Mouse (Mus musculus): ENCODE measurements around the gene Cyp46a1. TPM values are rescaled to one million over a fixed set of nuclear protein-coding genes. Genes with fewer than 3 reads are reported as not detected.
A peak's percentile ranks its signal among the peaks of the same experiment; 100 is the strongest.

Gene Cyp46a1
- polyA plus RNA-seq, 1 experiment from 2014 or later = 32.2 TPM

- WGBS = 52% methylated on average over 6 of the region's 6 CpGs
- H3K27me3 ChIP-seq = no peaks in the 10 kb centered on the region
- H3K9ac ChIP-seq = no peak overlapping the region
- no peak overlapping the region for H3K4me2 ChIP-seq
- no peak overlapping the region for H3K4me3 ChIP-seq
- no peak overlapping the region for H3K27ac ChIP-seq (replicated peaks)
- no peak for ATAC-seq (ENCODE audit: low FRiP score, low read depth)
- no peaks in the 10 kb centered on the region for H3K36me3 ChIP-seq
- H3K9me3 ChIP-seq = no peaks in the 10 kb centered on the region
- peaks cover 18% of the 10 kb centered on the region for H3K4me1 ChIP-seq (replicated peaks)
Measured at GRCm38 (mm10) chr12:108303778-108304365, 30.3 kb upstream of the Cyp46a1 start.

- H3K9me3 ChIP-seq = no peaks in the 10 kb centered on the region
- no peak overlapping the region for H3K27ac ChIP-seq (replicated peaks)
- no peak for ATAC-seq (ENCODE audit: low FRiP score, low read depth)
- H3K4me3 ChIP-seq = no peak overlapping the region
- H3K27me3 ChIP-seq = no peaks in the 10 kb centered on the region
- no peak overlapping the region for H3K4me2 ChIP-seq
- H3K4me1 ChIP-seq (replicated peaks) = peaks cover 18% of the 10 kb centered on the region
- WGBS = 76% methylated on average over 8 of the region's 8 CpGs
- H3K9ac ChIP-seq = no peak overlapping the region
- no peaks in the 10 kb centered on the region for H3K36me3 ChIP-seq
Measured at GRCm38 (mm10) chr12:108305172-108305571, 29.0 kb upstream of the Cyp46a1 start.

GRCm38 (mm10) chr12:108305812-108306794 lies 28.1 kb upstream of the Cyp46a1 start, which contains the start of gene Hhipl1:
Hhipl1 (plus strand) TSS chr12:108306270.
- H3K36me3 ChIP-seq = no peaks in the 10 kb centered on the region
- peaks cover 18% of the 10 kb centered on the region for H3K4me1 ChIP-seq (replicated peaks)
- 0 out of 2 replicates have a peak within 1 kb of the TSS, but pooled peaks have one; percentile 39 for H3K27ac ChIP-seq (replicated peaks)
- H3K27me3 ChIP-seq = no peaks in the 10 kb centered on the region
- peak within 1 kb of the TSS; percentile 98 for H3K4me2 ChIP-seq
- peak within 1 kb of the TSS; percentile 58 for H3K4me3 ChIP-seq
- peak within 1 kb of the TSS; percentile 75 for H3K9ac ChIP-seq
- H3K9me3 ChIP-seq = no peaks in the 10 kb centered on the region
- 6% methylated on average over 62 of the region's 67 CpGs for WGBS
- ATAC-seq (ENCODE audit: low FRiP score, low read depth) = peak; percentile 49; the same call in 1 of the 2 replicates

GRCm38 (mm10) chr12:108307553-108307952 lies 26.6 kb upstream of the Cyp46a1 start:
- Histone ChIP-seq H3K9ac (no peak overlapping the region), H3K27me3 (no peaks in the 10 kb centered on the region), H3K4me3 (no peak overlapping the region), H3K27ac (replicated peaks) (no peak overlapping the region), H3K4me2 (peak overlapping the region; percentile 98; the same call in 1 of the 2 replicates), H3K4me1 (replicated peaks) (peaks cover 18% of the 10 kb centered on the region), H3K9me3 (no peaks in the 10 kb centered on the region), H3K36me3 (no peaks in the 10 kb centered on the region)
- 30% methylated on average over 14 of the region's 14 CpGs for whole genome bisulfite sequencing
- ATAC-seq (ENCODE audit: low FRiP score, low read depth) = no peak

- WGBS = 77% methylated on average over 16 of the region's 16 CpGs
- no peak overlapping the region for H3K4me2 ChIP-seq
Measured at GRCm38 (mm10) chr12:108308363-108308856, 25.8 kb upstream of the Cyp46a1 start.

GRCm38 (mm10) chr12:108309116-108309794 lies 24.9 kb upstream of the Cyp46a1 start:
- Histone ChIP-seq H3K4me1 (replicated peaks) (peaks cover 18% of the 10 kb centered on the region), H3K27me3 (no peaks in the 10 kb centered on the region), H3K9me3 (no peaks in the 10 kb centered on the region), H3K36me3 (no peaks in the 10 kb centered on the region), H3K27ac (replicated peaks) (no peak overlapping the region), H3K9ac (no peak overlapping the region), H3K4me2 (no peak overlapping the region), H3K4me3 (no peak overlapping the region)
- WGBS = 73% methylated on average over 7 of the region's 8 CpGs
- no peak for ATAC-seq (ENCODE audit: low FRiP score, low read depth)

More at GRCm38 (mm10) chr12:108308363-108308856, 25.8 kb upstream of the Cyp46a1 start:
- peaks cover 18% of the 10 kb centered on the region for H3K4me1 ChIP-seq (replicated peaks)
- H3K4me3 ChIP-seq = no peak overlapping the region
- no peak for ATAC-seq (ENCODE audit: low FRiP score, low read depth)
- no peaks in the 10 kb centered on the region for H3K9me3 ChIP-seq
- no peak overlapping the region for H3K9ac ChIP-seq
- H3K27me3 ChIP-seq = no peaks in the 10 kb centered on the region
- no peaks in the 10 kb centered on the region for H3K36me3 ChIP-seq
- no peak overlapping the region for H3K27ac ChIP-seq (replicated peaks)

GRCm38 (mm10) chr12:108310041-108310440 lies 24.1 kb upstream of the Cyp46a1 start:
- ATAC-seq (ENCODE audit: low FRiP score, low read depth) = no peak
- WGBS = 84% methylated on average over 4 of the region's 4 CpGs
- peaks cover 18% of the 10 kb centered on the region for H3K4me1 ChIP-seq (replicated peaks)
- H3K36me3 ChIP-seq = no peaks in the 10 kb centered on the region
- H3K27me3 ChIP-seq = no peaks in the 10 kb centered on the region
- no peak overlapping the region for H3K27ac ChIP-seq (replicated peaks)
- no peak overlapping the region for H3K4me2 ChIP-seq
- no peak overlapping the region for H3K4me3 ChIP-seq
- H3K9ac ChIP-seq = no peak overlapping the region
- no peaks in the 10 kb centered on the region for H3K9me3 ChIP-seq

GRCm38 (mm10) chr12:108310456-108311027 lies 23.6 kb upstream of the Cyp46a1 start:
- peaks cover 17% of the 10 kb centered on the region for H3K4me1 ChIP-seq (replicated peaks)
- H3K4me3 ChIP-seq = no peak overlapping the region
- no peaks in the 10 kb centered on the region for H3K9me3 ChIP-seq
- H3K27ac ChIP-seq (replicated peaks) = no peak overlapping the region
- H3K36me3 ChIP-seq = no peaks in the 10 kb centered on the region
- ATAC-seq (ENCODE audit: low FRiP score, low read depth) = no peak
- WGBS = 75% methylated on average over 7 of the region's 7 CpGs
- no peak overlapping the region for H3K9ac ChIP-seq
- no peak overlapping the region for H3K4me2 ChIP-seq
- H3K27me3 ChIP-seq = no peaks in the 10 kb centered on the region

GRCm38 (mm10) chr12:108311741-108312290 lies 22.4 kb upstream of the Cyp46a1 start:
- no peak for ATAC-seq (ENCODE audit: low FRiP score, low read depth)
- no peaks in the 10 kb centered on the region for H3K36me3 ChIP-seq
- no peak overlapping the region for H3K4me2 ChIP-seq
- H3K4me3 ChIP-seq = no peak overlapping the region
- no peaks in the 10 kb centered on the region for H3K9me3 ChIP-seq
- H3K27ac ChIP-seq (replicated peaks) = no peak overlapping the region
- H3K27me3 ChIP-seq = no peaks in the 10 kb centered on the region
- no peak overlapping the region for H3K9ac ChIP-seq
- H3K4me1 ChIP-seq (replicated peaks) = peaks cover 7% of the 10 kb centered on the region
- 86% methylated on average over 27 of the region's 27 CpGs for WGBS

- no peak overlapping the region for H3K4me2 ChIP-seq
- H3K27ac ChIP-seq (replicated peaks) = no peak overlapping the region
- no peaks in the 10 kb centered on the region for H3K9me3 ChIP-seq
- no peak overlapping the region for H3K4me3 ChIP-seq
- 0 out of 2 replicates have a peak, but pooled peaks cover 5% of the 10 kb centered on the region for H3K4me1 ChIP-seq (replicated peaks)
- no peaks in the 10 kb centered on the region; the same call in 1 of the 2 replicates for H3K27me3 ChIP-seq
- WGBS = 32% methylated on average over 6 of the region's 6 CpGs
- ATAC-seq (ENCODE audit: low FRiP score, low read depth) = no peak
- H3K36me3 ChIP-seq = no peaks in the 10 kb centered on the region
- H3K9ac ChIP-seq = no peak overlapping the region
Measured at GRCm38 (mm10) chr12:108312432-108312851, 21.7 kb upstream of the Cyp46a1 start.

GRCm38 (mm10) chr12:108313244-108313772 lies 20.9 kb upstream of the Cyp46a1 start:
- Histone ChIP-seq H3K9ac (no peak overlapping the region), H3K4me3 (no peak overlapping the region), H3K4me2 (no peak overlapping the region), H3K4me1 (replicated peaks) (peaks cover 13% of the 10 kb centered on the region), H3K36me3 (no peaks in the 10 kb centered on the region), H3K27me3 (peaks cover 6% of the 10 kb centered on the region), H3K27ac (replicated peaks) (no peak overlapping the region), H3K9me3 (no peaks in the 10 kb centered on the region)
- WGBS = 86% methylated on average over 1 of the region's 1 CpGs
- ATAC-seq (ENCODE audit: low FRiP score, low read depth) = no peak

Data from hindbrain, embryonic 15.5 days (tissue).